Mouse (Mus musculus) activated CD4-positive, CD25-positive, alpha-beta regulatory T cell (primary cell): ENCODE data around the gene Foxl2. TPM values are rescaled to one million over a fixed set of nuclear protein-coding genes. Genes with fewer than 3 reads are reported as not detected.

Experiments
- polyA plus RNA-seq, 2 experiments: library from polyadenylated mRNA; unstranded; fragments of 100-300 nt; shearing (Covaris generic); gene quantifications; one replicate each; pipeline ENCODE4 v1.2.1; 2017

The Foxl2 gene
- under 1 TPM in 1 of 2 experiments, not detected in 1; 0.33 TPM for polyA plus RNA-seq

GRCm38 (mm10) chr9:98955103-98955715 is at the start of gene Foxl2:
Gene Foxl2, plus strand, starts transcription at chr9:98955288.

GRCm38 (mm10) chr9:98985800-98986475 is 30.9 kb downstream of the Foxl2 start, which contains the start of gene Faim:
Gene Faim, plus strand, starts transcription at chr9:98986373.

Other genes starting within 250 kb of the Foxl2 start
- gene Prr23a1, start 112.8 kb upstream of the Foxl2 start, polyA plus RNA-seq: under 1 TPM in 1 of 2 experiments, not detected in 1; 0.26 TPM
- gene Prr23a2, start 98.8 kb upstream of the Foxl2 start, polyA plus RNA-seq: not detected
- under 1 TPM in 1 of 2 experiments, not detected in 1; 0.21 TPM for gene Prr23a3, start 90.5 kb upstream of the Foxl2 start, polyA plus RNA-seq
- gene 7420426K07Rik, start 52.2 kb upstream of the Foxl2 start, polyA plus RNA-seq: not detected
- gene Faim, start 31.1 kb downstream of the Foxl2 start, polyA plus RNA-seq: 10 to 100 TPM; 81.1 to 89.8 TPM
- gene Gm1123, start 80.4 kb downstream of the Foxl2 start, polyA plus RNA-seq: 1 to 10 TPM; 1.1 TPM
- 1 to 10 TPM; 5.0 TPM for gene Pik3cb, start 185.3 kb downstream of the Foxl2 start, polyA plus RNA-seq